Mouse (Mus musculus) ovary, postnatal 10 days (tissue): ENCODE measurements around the gene Parl.

Experiments used
- DNase-seq: peaks from one replicate; pipeline ENCODE4 v3.0.0; 2022; ENCODE audit warnings: low spot score

Gene Parl

GRCm38 (mm10) chr16:20301770-20302649 lies at the start of gene Parl:
TSS of gene Parl (minus strand) at chr16:20302387.
- peak; percentile 45 for DNase-seq

- DNase-seq, result no peak
These were observed 43.3 kb upstream of the Parl start for GRCm38 (mm10) chr16:20345464-20345863.

GRCm38 (mm10) chr16:20338616-20339015 lies 36.4 kb upstream of the Parl start:
- DNase-seq, result no peak

- DNase-seq, result no peak
These were observed 32.7 kb upstream of the Parl start for GRCm38 (mm10) chr16:20334918-20335317.

GRCm38 (mm10) chr16:20328306-20328705 lies 26.1 kb upstream of the Parl start:
- DNase-seq, result no peak

GRCm38 (mm10) chr16:20325286-20325685 lies 23.1 kb upstream of the Parl start, which contains the start of gene Cyp2ab1:
TSS of gene Cyp2ab1 (minus strand) at chr16:20325404.
- no peak for DNase-seq

GRCm38 (mm10) chr16:20323907-20324306 lies 21.7 kb upstream of the Parl start:
- no peak for DNase-seq

GRCm38 (mm10) chr16:20322274-20322673 lies 20.1 kb upstream of the Parl start:
- no peak for DNase-seq

- DNase-seq, result no peak
These were observed 14.6 kb upstream of the Parl start for GRCm38 (mm10) chr16:20316770-20317169.

- no peak for DNase-seq
These were observed 13.1 kb upstream of the Parl start for GRCm38 (mm10) chr16:20315266-20315665.

- DNase-seq, result no peak
These were observed 10.1 kb upstream of the Parl start for GRCm38 (mm10) chr16:20312272-20312671.

GRCm38 (mm10) chr16:20300076-20300475 lies 2.1 kb downstream of the Parl start:
- DNase-seq, result no peak

- DNase-seq, result no peak
These were observed 21.9 kb downstream of the Parl start for GRCm38 (mm10) chr16:20280238-20280637.

- DNase-seq, result no peak
These were observed 22.8 kb downstream of the Parl start for GRCm38 (mm10) chr16:20279395-20279794.

GRCm38 (mm10) chr16:20272994-20273393 lies 29.2 kb downstream of the Parl start:
- DNase-seq, result no peak

GRCm38 (mm10) chr16:20271339-20271738 lies 30.8 kb downstream of the Parl start:
- DNase-seq, result no peak

GRCm38 (mm10) chr16:20265089-20265488 lies 37.1 kb downstream of the Parl start:
- no peak for DNase-seq

GRCm38 (mm10) chr16:20257926-20258325 lies 44.3 kb downstream of the Parl start:
- DNase-seq, result no peak

GRCm38 (mm10) chr16:20248442-20249174 lies 53.6 kb downstream of the Parl start:
- DNase-seq, result no peak

GRCm38 (mm10) chr16:20247103-20247502 lies 55.1 kb downstream of the Parl start:
- DNase-seq, result no peak

- peak; percentile 15 for DNase-seq
These were observed 61.4 kb downstream of the Parl start, which contains the start of gene Map6d1 for GRCm38 (mm10) chr16:20240468-20241414. TSS of gene Map6d1 (minus strand) at chr16:20241358.

GRCm38 (mm10) chr16:20238646-20239045 lies 63.5 kb downstream of the Parl start:
- no peak for DNase-seq
